Mouse (Mus musculus) C2C12 (cell line): ENCODE results near the gene Lctl.

Experiments
- CTCF ChIP-seq: IDR thresholded peaks from one replicate; pipeline ENCODE4 v1.5.1; 2011; ENCODE audit not compliant: control insufficient read depth, insufficient read depth, insufficient read length
- USF1 ChIP-seq: IDR thresholded peaks from one replicate; pipeline ENCODE4 v1.6.1; 2011; ENCODE audit warnings: low read depth, mild to moderate bottlenecking, control low read depth, moderate library complexity

GRCm38 (mm10) chr9:64085976-64086375, 31.0 kb upstream of the Lctl start:
- TF ChIP-seq CTCF (no peak), USF1 (no peak)
